Mouse (Mus musculus) layer of hippocampus, adult 9-11 months (tissue): ENCODE results near the gene Glt8d2.

Experiments
- DNase-seq: peaks from one replicate; pipeline ENCODE4 v3.0.0; 2022

The Glt8d2 gene

GRCm38 (mm10) chr10:82690494-82690893 is at the start of gene Glt8d2:
Gene Glt8d2, minus strand, starts transcription at chr10:82690650.
- DNase-seq, result peak; percentile 38

DNA sequence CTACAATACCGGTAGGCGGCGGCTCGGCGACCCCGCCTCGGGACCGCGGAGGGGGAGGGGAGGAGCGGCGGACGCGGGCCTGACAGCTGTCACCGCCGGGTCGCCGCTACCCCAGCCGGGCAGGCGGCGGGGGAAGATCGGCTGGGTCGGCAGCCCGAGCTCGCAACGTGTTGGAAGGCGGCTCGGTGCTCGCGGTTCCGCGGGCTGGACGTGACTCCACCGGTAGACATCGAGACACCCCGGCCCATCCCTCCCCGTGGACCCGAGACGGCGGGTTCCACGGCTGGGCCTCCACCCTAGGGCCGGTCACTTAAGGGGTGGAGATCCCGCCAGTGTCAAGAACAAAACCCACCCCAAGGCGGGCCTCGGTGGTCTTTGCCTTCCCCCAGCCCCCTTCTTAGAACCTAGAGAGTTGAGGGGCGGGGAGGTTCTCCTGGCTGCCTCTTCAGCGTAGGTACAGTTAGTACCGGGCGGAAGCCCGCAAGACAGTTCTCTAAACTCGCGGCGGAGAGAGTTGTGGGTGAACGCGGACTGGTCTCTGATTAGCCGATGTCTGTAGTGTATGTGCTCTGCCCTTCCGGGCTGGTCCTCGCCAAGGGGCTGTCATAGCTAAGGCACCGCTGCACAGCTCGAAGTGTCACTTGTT is 9.0 kb upstream of the Glt8d2 start:
- no peak for DNase-seq

GRCm38 (mm10) chr10:82698712-82699261 is 8.3 kb upstream of the Glt8d2 start:
- peak; percentile 86 for DNase-seq

- no peak for DNase-seq
Observed at GRCm38 (mm10) chr10:82697305-82697898, 7.0 kb upstream of the Glt8d2 start.

DNA sequence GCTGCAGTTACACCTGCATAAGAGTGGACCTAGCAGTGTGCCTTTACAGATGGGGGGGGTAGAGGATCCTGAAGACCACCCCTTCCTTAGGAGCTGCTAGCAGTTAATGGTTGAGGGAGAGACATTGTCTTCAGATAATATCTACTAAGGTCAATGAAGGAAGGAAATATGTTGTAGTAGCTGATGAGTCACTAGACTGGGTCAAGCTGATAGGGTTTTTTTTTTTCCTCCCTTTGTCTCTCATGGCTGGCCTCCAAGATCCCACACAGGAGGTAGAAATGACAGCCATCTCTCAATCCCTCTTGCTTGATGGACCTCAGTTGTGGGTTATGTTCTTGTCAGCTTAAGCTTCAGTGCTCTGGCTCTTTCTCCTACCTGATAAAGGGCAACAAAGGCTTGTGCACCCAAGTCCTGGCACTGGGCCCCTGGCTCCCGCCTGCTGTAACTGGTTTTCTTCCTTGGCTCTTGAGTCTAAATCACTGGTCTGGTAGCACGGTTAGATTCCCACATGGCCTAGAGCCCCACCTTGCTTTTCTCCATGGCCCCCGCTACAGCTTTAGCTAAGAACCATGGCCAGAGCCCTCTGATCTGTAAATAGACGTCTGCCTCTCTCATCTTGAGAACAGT is 6.1 kb upstream of the Glt8d2 start:
- DNase-seq, result no peak

GRCm38 (mm10) chr10:82695956-82696355 is 5.5 kb upstream of the Glt8d2 start, which contains the start of gene Hcfc2:
Gene Hcfc2, plus strand, starts transcription at chr10:82696160.
- no peak for DNase-seq

- peak; percentile 62 for DNase-seq
Observed at GRCm38 (mm10) chr10:82689681-82690211, 704 bp downstream of the Glt8d2 start.

- no peak for DNase-seq
Observed at GRCm38 (mm10) chr10:82685440-82685839, 5.0 kb downstream of the Glt8d2 start.

- peak; percentile 48 for DNase-seq
Observed at GRCm38 (mm10) chr10:82681639-82682038, 8.8 kb downstream of the Glt8d2 start.

- peak; percentile 92 for DNase-seq
Observed at GRCm38 (mm10) chr10:82680769-82681168, 9.7 kb downstream of the Glt8d2 start.

GRCm38 (mm10) chr10:82676949-82677348 is 13.5 kb downstream of the Glt8d2 start:
- DNase-seq, result peak; percentile 65

DNA sequence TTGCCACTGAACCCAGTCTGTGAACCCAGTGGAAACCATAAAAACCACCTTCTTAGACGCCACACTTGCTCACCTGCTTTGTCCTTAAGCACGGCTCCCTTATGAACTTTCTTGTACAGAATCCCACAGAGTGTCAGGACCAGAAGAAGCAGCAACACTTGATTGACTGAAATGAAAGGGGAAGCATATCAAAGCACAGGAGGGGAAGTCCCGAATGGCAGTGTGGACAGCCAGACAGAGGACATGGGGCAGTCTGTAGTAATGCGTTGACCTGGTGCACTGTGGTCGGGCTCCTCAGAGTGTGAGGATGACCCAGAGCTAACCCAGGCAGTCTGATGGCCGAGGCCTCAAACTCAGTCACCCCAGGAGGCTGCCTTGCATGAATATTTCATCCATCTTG is 20.2 kb downstream of the Glt8d2 start:
- DNase-seq, result no peak

- DNase-seq, result peak; percentile 90
Observed at GRCm38 (mm10) chr10:82666436-82667234, 23.8 kb downstream of the Glt8d2 start.

DNA sequence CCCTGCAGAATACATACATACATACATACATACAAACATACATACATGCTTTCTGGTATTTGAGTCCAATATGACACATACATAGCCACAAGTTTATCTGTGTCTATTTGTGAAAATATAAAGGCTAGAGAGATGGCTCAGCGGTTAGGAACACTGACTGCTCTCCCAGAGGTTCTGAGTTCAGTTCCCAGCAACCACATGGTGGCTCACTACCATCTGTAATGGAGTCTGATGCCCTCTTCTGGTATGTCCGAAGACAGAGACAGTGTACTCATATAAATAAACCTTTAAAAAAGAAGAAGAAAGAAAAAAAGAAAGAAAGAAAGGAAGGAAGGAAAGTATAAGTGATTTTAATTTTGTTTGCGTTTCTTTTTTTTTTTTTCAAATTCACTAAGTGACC is 24.5 kb downstream of the Glt8d2 start:
- DNase-seq, result no peak

DNA sequence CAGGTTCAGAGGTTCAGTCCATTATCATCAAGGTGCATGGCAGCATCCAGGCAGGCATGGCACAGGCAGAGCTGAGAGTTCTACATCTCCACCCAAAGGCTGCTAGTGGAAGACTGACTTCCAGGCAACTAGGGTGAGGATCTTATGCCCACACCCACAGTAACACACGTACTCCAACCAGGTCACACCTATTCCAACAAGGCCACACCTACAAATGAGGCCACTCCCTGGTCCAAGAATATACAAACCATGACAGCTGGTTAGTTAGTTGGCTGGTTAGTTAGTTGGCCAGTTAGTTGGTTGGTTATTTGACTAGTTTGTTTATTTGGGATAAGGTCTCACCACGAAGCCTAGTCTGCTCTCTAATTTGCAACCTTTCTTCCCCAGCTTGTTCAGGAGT is 27.2 kb downstream of the Glt8d2 start:
- no peak for DNase-seq

DNA sequence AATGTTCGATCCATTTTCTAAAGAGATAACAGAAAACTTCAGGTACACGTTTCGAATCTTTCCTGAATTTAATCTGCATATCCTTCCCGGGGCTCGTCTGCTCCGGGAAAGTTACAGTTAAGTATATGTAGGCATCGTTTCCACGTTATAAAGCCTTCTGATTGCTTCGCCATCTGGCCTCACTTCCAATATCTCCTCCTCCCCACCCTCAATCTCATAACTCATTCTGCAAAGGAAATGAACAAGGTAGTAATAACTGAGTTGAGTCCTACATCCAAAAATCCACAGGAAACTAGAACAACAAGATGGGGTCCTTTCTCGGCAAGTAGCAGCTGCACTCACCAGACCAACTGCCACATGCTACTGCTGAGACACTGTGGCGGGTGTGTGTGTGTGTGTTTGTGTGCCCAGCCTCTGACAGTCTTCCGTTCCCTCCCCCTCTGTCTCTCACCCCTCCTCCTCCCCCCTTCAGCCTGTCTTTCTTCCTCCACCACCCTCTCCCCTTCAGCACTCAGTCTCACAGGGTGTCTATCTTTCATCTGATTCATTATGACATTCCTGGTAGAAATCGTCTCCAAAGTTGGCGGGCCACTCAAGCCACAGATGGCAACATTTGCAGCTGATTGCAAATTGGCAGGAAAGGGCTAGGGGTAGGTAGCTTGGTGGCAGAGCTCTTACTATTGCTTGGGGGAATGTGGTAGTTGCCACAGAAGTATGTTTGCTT is 28.0 kb downstream of the Glt8d2 start:
- DNase-seq, result peak; percentile 78

GRCm38 (mm10) chr10:82661820-82662219 is 28.6 kb downstream of the Glt8d2 start:
- peak; percentile 80 for DNase-seq

GRCm38 (mm10) chr10:82654581-82654980 is 35.9 kb downstream of the Glt8d2 start:
- no peak for DNase-seq

DNA sequence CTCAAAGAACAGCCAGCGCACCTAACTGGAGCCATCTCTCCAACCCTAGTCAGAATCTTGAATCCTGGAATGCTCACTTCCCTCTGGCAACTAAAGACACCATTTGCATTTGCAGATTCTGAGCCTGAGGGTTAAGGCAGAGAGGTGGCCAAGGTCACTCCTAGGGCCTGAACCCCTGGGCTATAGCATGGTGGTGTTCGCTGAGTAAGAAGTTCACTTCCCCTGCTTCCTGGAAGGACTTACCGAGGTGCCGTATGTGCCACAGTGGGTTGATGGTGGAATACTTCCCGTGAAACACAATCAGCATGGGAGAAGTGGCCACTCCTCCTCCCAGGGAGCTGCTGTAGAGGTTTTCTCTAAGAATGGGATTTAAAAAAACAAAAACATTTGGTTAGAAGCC is 37.8 kb downstream of the Glt8d2 start:
- no peak for DNase-seq

GRCm38 (mm10) chr10:82651221-82651620 is 39.2 kb downstream of the Glt8d2 start:
- no peak for DNase-seq

- no peak for DNase-seq
Observed at GRCm38 (mm10) chr10:82647205-82647811, 43.1 kb downstream of the Glt8d2 start.

DNA sequence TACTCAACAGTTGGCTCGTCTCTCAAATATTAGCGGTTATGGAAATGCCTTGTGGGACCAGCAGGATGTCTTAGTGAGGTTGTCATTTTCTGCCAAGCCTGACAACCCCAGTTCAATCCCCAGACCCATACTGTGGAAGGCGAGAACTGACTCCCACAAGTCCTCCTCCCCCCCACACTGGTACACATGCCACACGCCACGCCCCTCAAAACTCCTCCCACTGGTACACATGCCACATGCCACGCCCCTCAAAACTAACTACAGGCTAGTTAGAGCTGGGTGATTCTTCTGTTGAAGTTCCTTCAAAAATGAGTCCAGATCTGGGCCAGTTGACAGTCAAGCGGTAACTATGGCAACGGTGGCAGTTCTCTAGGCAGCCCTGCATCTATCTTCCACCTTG is 44.4 kb downstream of the Glt8d2 start:
- no peak for DNase-seq
